Mouse (Mus musculus) C2C12 (cell line): ENCODE measurements around the gene Gm28308.

Experiments used
- CTCF ChIP-seq: IDR thresholded peaks from one replicate; pipeline ENCODE4 v1.5.1; 2011; ENCODE audit not compliant: control insufficient read depth, insufficient read depth, insufficient read length
- MAX ChIP-seq: IDR thresholded peaks from one replicate; pipeline ENCODE4 v1.6.1; 2011; ENCODE audit warnings: mild to moderate bottlenecking, control low read depth

DNA sequence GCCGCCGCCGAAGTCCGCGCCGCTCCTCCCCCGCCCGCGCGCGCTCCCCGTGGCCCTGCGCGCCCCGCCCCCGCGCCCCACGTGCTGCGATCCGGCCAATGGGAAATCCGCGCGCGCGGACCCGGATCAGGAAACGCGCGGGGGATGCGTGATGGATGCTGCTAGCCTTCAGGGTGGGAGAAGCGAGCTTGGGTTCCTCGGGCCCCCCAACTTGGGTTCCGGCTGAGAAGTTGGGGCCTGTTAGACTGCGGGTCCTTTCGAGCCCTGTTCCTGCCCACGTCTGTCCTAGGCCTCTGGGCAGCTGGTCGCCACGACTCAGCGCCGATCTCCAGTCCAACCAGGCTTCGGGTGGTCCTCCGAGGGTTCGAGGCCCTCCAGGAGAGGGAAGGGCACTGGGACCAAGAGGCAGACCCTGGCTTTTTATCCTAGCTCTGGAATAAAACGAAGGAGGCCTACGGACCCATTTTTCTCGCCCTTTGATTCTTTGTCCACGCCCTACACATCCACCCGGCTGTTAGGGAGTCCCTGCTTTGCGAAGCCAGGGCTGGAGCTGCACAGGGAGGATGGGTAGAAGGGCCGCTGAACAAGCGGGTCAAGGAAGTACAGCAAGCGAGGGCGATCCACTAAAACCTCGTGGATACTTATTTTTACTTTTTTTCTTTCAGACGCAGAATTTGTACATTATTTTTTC is 21.1 kb downstream of the Gm28308 start:
- TF ChIP-seq CTCF, result no peak
- TF ChIP-seq MAX, result peak; percentile 70
